Mouse (Mus musculus) NIH3T3 (cell line): Measurements from ENCODE around the gene Dctn1.

Experiments used
- DNase-seq: peaks from one replicate; pipeline ENCODE4 v3.0.0-alpha.2; 2012; ENCODE audit warnings: low read depth

Gene Dctn1

GRCm38 (mm10) chr6:83165607-83166242 is at the start of gene Dctn1:
TSS of gene Dctn1 (plus strand) at chr6:83165920.
- peak; percentile 98 for DNase-seq

DNA sequence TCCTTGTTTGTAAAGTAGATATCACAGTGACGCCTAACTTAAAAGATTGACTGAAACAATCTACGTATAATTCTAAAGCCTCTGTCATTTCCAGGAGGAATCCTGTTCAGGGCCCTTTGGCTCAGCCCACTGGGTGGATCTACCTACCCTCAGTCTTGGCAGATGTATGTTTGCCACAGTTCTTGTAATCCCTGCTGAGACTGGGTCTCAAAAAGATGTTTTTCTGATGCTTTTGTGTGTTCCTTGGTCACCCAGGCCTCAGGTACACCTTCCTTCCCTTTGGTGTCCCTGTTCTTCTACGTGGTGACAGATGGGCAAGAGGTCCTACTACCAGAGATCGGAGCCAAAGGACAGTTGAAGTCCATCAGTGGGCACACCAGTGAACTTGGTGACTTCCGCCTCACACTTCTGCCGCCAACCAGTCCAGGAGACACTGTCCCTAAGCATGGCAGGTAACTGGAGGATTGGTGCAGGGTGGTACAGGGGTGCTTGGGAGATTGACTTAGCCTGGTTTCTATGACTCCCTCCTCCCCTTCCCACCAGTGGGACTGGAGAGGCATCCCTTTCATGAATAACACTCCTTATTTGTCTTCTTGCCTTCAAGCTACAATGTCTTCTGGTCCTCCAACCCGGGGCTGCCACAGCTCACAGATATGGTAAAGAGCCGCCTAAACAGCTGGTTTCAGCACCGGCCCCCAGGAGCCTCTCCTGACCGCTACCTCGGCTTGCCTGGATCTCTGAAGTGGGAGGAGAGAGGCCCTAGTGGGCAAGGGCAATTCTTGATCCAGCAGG is 49.2 kb upstream of the Dctn1 start:
- DNase-seq = no peak

- DNase-seq = no peak
Measured at GRCm38 (mm10) chr6:83117165-83117438, 48.6 kb upstream of the Dctn1 start.

DNA sequence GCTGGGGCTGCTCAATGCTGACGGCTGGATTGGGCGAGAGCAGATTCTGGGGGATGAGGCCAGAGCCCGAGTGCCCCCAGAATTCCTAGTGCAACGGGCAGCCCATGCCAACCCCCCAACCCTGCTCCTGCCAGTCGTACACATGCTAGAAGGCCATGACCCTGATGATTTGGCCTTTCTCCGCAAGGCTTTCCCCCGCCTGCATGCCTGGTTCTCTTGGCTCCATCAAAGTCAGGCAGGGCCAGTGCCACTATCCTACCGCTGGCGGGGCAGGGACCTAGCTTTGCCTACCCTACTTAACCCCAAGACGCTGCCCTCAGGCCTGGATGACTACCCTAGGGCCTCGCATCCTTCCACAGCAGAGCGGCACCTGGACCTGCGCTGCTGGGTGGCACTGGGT is 48.1 kb upstream of the Dctn1 start:
- DNase-seq = no peak

- no peak for DNase-seq
Measured at GRCm38 (mm10) chr6:83118369-83118768, 47.4 kb upstream of the Dctn1 start.

DNA sequence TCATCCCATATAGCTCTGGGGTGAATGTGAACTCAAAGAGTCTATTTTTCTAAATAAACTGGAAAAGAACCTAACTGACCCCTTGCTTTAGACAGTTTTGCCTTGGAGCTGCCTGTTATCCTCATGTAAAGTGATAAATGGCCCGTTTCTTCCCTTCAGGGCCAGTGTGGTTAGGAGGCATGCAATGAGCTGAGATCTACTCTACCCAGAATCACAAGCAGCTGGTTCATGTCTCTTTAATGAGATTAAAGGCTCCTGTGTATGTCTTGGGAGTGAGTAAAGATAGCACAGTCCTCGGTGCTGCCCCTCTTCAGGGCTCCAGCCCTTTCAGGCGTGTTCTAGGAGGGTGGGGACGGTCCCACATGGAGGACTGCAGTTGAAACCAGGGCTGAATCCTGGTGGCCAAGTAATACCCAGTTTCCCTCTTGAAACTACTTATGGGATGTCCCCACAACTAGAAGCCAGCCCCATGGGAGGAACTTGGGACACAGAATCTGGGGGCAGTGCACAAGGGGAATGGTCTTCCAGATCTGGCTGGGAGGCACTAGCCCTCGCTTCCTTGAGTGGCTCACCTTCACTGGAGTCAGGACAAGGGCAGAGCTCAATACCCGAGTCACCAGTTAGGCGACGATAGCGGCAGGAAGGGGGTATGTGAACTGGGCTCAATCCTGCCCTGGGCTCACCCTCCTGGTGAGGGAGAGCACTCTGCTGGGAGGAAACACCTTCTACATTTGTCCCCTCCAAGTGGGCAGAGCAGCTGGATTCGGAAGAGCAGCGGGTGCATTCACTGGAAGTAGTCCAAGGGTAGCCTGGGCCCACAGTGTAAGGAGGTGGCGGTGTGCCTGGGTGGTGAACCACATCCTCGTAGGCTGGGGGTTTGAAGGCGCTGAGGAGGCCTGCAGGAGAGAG is 46.6 kb upstream of the Dctn1 start:
- DNase-seq = no peak

- no peak for DNase-seq
Measured at GRCm38 (mm10) chr6:83119734-83120051, 46.0 kb upstream of the Dctn1 start.

DNA sequence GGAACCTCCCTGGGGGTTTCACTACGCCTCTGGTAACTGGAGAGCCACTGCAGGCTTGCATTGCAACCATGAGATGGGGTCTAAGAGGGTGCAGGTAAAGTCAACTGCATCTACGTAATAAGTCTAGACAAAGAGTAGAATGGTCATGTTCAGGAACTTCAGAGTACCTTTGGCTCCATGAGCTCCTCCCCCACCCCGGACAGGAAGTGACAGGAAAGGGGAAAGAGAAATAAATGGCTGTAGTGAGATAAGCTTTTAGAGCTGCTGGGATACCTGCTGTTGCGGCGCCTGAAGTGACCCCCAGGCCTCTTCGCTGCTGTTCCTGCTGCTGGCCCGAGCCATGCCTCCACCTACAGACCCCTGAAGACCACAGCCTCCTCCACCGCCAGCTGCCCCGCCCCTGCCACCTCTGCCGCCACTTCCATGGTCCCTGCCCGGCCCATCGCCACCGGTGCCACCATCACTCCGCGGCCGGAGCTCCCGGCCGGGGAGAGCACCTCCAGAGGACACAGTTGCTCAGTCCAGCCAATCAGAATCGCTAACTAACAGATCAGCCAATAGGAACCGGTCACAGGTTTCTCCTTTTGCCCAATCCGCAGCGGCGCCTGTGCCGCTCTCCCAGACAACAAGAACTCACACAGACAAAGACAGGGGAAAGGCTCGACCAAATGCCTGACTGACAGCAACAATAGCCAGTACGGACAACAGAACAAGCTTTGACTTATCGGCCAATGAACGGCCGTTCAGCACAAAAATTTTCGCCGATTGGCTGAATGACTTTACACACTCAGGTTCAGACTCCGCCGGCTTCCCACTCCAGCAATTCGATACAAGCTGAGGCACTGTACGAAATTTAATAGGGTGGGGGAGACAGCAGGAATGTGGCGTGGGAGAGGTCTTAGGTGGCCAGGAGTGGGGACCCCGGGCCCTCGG is 44.5 kb upstream of the Dctn1 start, which contains the start of gene Wbp1:
Gene Wbp1 (minus strand): TSS at position 630 of the 933 bp plus-strand sequence.
- peak; percentile 99 for DNase-seq

GRCm38 (mm10) chr6:83121863-83122710 is 43.6 kb upstream of the Dctn1 start:
- DNase-seq = no peak

GRCm38 (mm10) chr6:83122961-83123360 is 42.8 kb upstream of the Dctn1 start:
- no peak for DNase-seq

DNA sequence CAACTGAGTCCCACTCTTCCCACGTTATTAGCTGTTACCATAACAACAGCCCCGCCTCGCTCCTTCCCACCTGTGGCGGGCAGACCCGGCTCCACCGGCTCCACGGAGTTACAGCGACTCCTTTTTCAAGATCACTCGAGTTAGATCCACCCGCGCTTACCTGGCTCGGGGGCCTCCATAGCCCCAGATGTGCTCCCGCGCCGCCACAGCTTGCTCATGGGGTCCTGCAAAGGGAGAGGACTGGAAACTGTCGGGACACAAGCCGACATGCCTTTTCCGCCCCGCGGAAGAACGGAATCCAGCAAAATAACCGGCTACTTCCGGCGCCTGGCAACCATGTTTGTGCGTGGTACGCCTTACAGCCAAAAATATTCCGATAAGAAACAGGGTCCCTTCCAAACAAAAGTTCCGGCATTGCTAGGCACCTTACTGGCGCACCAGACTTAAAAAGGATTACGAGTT is 40.8 kb upstream of the Dctn1 start:
- peak; percentile 99 for DNase-seq

GRCm38 (mm10) chr6:83125331-83125730 is 40.4 kb upstream of the Dctn1 start, which contains the start of gene Ino80b:
TSS of gene Ino80b (minus strand) at chr6:83125431.
- no peak for DNase-seq

- DNase-seq = no peak
Measured at GRCm38 (mm10) chr6:83127419-83127818, 38.3 kb upstream of the Dctn1 start.

DNA sequence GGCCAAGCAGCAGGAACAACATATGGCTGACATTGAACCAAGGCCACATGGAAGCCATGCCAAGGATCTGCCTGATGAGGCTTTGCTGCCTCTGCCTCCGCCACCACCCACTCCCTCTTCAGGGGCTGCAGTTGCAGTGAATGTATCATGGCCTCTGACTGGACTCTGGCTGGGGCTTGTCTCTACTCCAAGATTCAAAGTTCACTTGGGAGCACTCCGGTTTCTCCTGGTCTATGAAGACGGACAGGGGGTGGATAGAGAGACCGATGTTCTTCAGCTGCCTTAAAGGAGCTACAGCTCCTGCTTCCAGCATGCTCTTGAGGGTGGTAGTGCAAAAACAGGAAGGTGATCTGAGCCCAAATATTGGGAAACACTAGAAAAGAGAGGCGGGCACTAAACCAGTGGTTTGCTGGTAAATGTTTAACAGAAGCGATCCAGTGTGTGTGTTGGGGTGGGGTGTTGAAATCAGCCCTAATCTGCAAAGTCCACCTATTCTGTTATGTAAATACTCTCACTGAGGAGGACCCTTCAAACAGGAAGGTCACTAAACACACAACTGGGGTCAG is 34.2 kb upstream of the Dctn1 start:
- DNase-seq = peak; percentile 49

DNA sequence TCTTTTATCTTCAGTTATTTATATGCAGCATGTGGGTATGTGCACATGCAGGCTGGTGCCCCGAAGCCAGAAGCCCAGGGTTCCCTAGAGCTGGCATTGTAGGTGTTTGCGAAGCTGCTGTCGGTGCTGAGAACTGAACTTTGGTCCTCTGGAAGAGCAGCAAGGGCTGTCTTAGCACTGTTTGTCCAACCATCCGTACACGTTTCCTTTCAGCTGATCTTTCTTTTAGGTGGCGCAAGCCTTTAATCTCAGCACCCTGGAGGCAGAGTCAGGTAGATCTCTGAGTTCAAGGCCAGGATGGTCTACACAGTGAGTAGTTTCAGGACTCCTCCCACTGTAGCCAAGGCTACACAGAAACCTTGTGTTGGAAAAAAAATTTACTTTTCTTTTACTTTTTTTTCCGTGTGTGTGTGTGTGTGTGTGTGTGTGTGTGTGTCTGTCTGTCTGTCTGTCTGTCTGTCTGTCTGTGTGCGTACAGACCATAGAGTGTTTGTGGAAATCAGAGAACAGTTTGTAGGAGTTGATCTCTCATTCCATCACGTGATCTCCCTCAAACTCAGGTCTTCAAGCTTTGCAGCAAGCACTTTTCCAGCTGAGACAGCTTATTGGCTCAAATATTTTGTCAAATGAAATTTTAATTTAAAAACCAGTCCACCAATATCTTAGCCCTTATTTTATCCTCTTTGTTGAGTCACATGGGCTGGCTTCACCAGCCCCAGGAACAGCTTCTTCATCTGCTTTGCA is 33.4 kb upstream of the Dctn1 start:
- DNase-seq = no peak

DNA sequence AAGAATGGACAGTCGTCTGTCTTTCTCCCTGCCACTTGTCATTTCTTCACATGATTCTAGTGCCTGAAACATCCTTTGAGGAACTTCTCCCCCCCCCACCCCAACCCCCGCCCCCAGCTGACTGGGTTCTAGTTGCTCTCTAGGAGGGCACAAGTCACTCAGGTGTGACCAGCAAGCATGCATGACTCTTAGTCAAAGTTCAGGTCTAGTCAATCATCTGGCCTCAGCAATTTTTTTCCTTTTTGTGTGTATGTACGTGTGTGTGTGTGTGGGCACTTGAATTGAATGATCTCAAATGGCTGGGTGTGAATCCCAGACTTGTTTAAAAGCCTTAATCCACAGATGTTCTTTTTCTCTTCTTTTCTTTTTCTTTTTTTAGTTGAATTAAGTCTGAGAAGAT is 31.5 kb upstream of the Dctn1 start:
- no peak for DNase-seq

DNA sequence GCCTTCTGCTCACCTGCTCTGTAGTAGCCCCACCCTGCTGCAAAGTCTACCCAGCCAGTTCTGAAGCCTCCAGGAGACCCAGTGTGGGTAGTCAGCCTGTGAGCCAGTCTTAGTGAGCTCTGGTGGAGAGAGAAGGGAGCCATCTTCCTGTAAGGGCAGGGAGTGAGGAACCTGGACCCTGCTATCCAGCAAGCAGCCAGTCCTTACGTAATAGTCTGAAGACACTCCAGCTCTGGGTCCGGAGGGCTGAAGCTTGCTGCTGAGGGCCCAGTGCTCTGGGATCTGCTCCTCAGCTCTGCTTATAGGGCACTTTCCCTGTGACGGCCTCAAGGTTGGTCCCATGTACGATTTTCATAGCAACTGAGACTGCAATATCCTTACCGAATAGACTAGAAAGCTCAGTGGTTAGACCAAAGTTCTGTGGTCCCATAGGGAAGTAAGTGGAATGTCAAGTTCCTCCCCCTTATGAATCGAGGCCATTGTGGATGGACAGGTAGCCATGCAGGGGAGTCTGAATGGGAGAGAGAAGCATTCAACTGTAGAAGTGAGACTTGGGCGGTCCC is 30.7 kb upstream of the Dctn1 start, which contains the start of gene Rtkn:
Gene Rtkn (plus strand): TSS at position 513 of the 563 bp plus-strand sequence.
- no peak for DNase-seq

- peak; percentile 43 for DNase-seq
Measured at GRCm38 (mm10) chr6:83135571-83136161, 30.1 kb upstream of the Dctn1 start.
